Mouse (Mus musculus) CH12.LX (cell line): ENCODE data around the gene Rrp12. TPM values are rescaled to one million over a fixed set of nuclear protein-coding genes. Genes with fewer than 3 reads are reported as not detected.

Source experiments
- DNase-seq: peaks from one replicate; pipeline ENCODE4 v3.0.0-alpha.2; 2013; ENCODE audit errors: extremely low read depth
- H3K27ac ChIP-seq: 2 replicates; pipeline ENCODE4 v1.5.1; 2012; ENCODE audit warnings: low read depth, mild to moderate bottlenecking, control low read depth, moderate library complexity; ENCODE audit not compliant: insufficient read depth
- H3K27me3 ChIP-seq: replicated peaks from 2 replicates; pipeline ENCODE3; 2012; ENCODE audit warnings: inconsistent platforms
- H3K36me3 ChIP-seq, 2 experiments: replicated peaks in 1 of 2; 2 replicates each; pipeline versions ENCODE3 to v1.6.1; 2012; ENCODE audit warnings: inconsistent platforms in 1 of 2, low read length in 1 of 2, mild to moderate bottlenecking in 1 of 2, mixed read lengths in 1 of 2, moderate library complexity in 1 of 2; ENCODE audit not compliant: control insufficient read depth in 1 of 2, insufficient read depth in 1 of 2
- H3K4me1 ChIP-seq, 2 experiments: 2 replicates each; pipeline ENCODE4 v1.6.1; 2012; ENCODE audit warnings: inconsistent platforms in 1 of 2, moderate library complexity in 1 of 2; ENCODE audit not compliant: insufficient read depth in 2 of 2, control insufficient read depth in 1 of 2
- H3K4me2 ChIP-seq: 2 replicates; pipeline ENCODE4 v1.6.1; 2012; ENCODE audit warnings: low read depth, mild to moderate bottlenecking, control low read depth; ENCODE audit not compliant: poor library complexity, insufficient read depth, severe bottlenecking
- H3K4me3 ChIP-seq, 3 experiments: fragments of 150-350 bp in 1 of 3; sonication (generic) in 1 of 3; replicated peaks in 1 of 3; 2 replicates each; pipeline versions ENCODE3 to v1.5.1; 2011 to 2012; ENCODE audit warnings: low read depth in 2 of 3, low read length in 2 of 3, mild to moderate bottlenecking in 2 of 3, moderate library complexity in 2 of 3, control low read depth in 1 of 3, improper control_type of control experiment in 1 of 3, inconsistent platforms in 1 of 3, mixed read lengths in 1 of 3; ENCODE audit not compliant: poor library complexity in 1 of 3
- H3K79me2 ChIP-seq: replicated peaks from 2 replicates; pipeline ENCODE4 v1.6.1; 2012; ENCODE audit warnings: mild to moderate bottlenecking, moderate library complexity; ENCODE audit not compliant: control insufficient read depth, poor library complexity, insufficient read depth, severe bottlenecking; ENCODE audit errors: extremely low read depth
- H3K9ac ChIP-seq: 2 replicates; pipeline ENCODE4 v1.6.1; 2012; ENCODE audit warnings: low read depth, mild to moderate bottlenecking, control low read depth, moderate library complexity; ENCODE audit not compliant: insufficient read depth
- H3K9me3 ChIP-seq: replicated peaks from 2 replicates; pipeline ENCODE3; 2012; ENCODE audit warnings: low read length, inconsistent platforms, mixed read lengths
- CHD1 ChIP-seq: IDR thresholded peaks from 2 replicates; pipeline ENCODE4 v1.6.1; 2012; ENCODE audit warnings: low read depth, low read length, improper control_type of control experiment, inconsistent platforms
- CHD2 ChIP-seq: IDR thresholded peaks from 2 replicates; pipeline ENCODE4 v1.6.1; 2011; ENCODE audit warnings: low read length, improper control_type of control experiment
- CTCF ChIP-seq, 2 experiments: IDR thresholded peaks in 1 of 2; conservative IDR thresholded peaks in 1 of 2; 2 replicates each; pipeline ENCODE4 v1.5.1; 2011 to 2012; ENCODE audit warnings: low read depth in 2 of 2, low read length in 2 of 2, improper control_type of control experiment in 1 of 2, inconsistent platforms in 1 of 2, mild to moderate bottlenecking in 1 of 2, moderate library complexity in 1 of 2
- E2F4 ChIP-seq: IDR thresholded peaks from 2 replicates; pipeline ENCODE4 v1.6.1; 2011; ENCODE audit warnings: low read depth, low read length, improper control_type of control experiment; ENCODE audit not compliant: insufficient replicate concordance
- ELF1 ChIP-seq: IDR thresholded peaks from 2 replicates; pipeline ENCODE4 v1.6.1; 2014; ENCODE audit warnings: low read depth, mild to moderate bottlenecking, inconsistent platforms, low read length, improper control_type of control experiment
- ETS1 ChIP-seq: conservative IDR thresholded peaks from 2 replicates; pipeline ENCODE4 v1.6.1; 2012; ENCODE audit warnings: low read depth, mild to moderate bottlenecking, inconsistent platforms, low read length, improper control_type of control experiment, moderate library complexity
- GABPA ChIP-seq: IDR thresholded peaks from 2 replicates; pipeline ENCODE4 v1.6.1; 2012; ENCODE audit warnings: low read depth, low read length, improper control_type of control experiment, inconsistent platforms; ENCODE audit not compliant: insufficient replicate concordance
- HCFC1 ChIP-seq: IDR thresholded peaks from 2 replicates; pipeline ENCODE4 v1.6.1; 2012; ENCODE audit warnings: low read depth, mild to moderate bottlenecking, inconsistent platforms, low read length, improper control_type of control experiment
- JUN ChIP-seq: IDR thresholded peaks from 2 replicates; pipeline ENCODE4 v1.6.1; 2011; ENCODE audit warnings: low read depth, mild to moderate bottlenecking, low read length, improper control_type of control experiment, moderate library complexity; ENCODE audit not compliant: insufficient read depth
- KAT2A ChIP-seq: IDR thresholded peaks from 2 replicates; pipeline ENCODE4 v1.6.1; 2012; ENCODE audit warnings: low read length, improper control_type of control experiment, inconsistent platforms; ENCODE audit not compliant: insufficient replicate concordance
- MEF2A ChIP-seq: IDR thresholded peaks from 2 replicates; pipeline ENCODE4 v1.6.1; 2014; ENCODE audit warnings: low read depth, mild to moderate bottlenecking, inconsistent platforms, low read length, improper control_type of control experiment, borderline replicate concordance
- NELFE ChIP-seq: IDR thresholded peaks from 2 replicates; pipeline ENCODE4 v1.6.1; 2011; ENCODE audit warnings: low read depth, low read length, improper control_type of control experiment
- POLR2AphosphoS2 ChIP-seq: IDR thresholded peaks from 2 replicates; pipeline ENCODE4 v1.6.1; 2011; ENCODE audit warnings: low read depth, low read length, improper control_type of control experiment
- RAD21 ChIP-seq: IDR thresholded peaks from 2 replicates; pipeline ENCODE4 v1.6.1; 2011; ENCODE audit warnings: low read depth, mild to moderate bottlenecking, low read length, improper control_type of control experiment, moderate library complexity
- RCOR1 ChIP-seq: conservative IDR thresholded peaks from 2 replicates; pipeline ENCODE4 v1.6.1; 2012; ENCODE audit warnings: low read depth, mild to moderate bottlenecking, inconsistent platforms, low read length, improper control_type of control experiment
- SMC3 ChIP-seq: IDR thresholded peaks from 2 replicates; pipeline ENCODE4 v1.6.1; 2011; ENCODE audit warnings: low read depth, low read length, improper control_type of control experiment
- USF2 ChIP-seq: conservative IDR thresholded peaks from 2 replicates; pipeline ENCODE4 v1.6.1; 2011; ENCODE audit warnings: low read depth, low read length, improper control_type of control experiment
- ZC3H11A ChIP-seq: IDR thresholded peaks from 2 replicates; pipeline ENCODE4 v1.6.1; 2012; ENCODE audit warnings: low read depth, mild to moderate bottlenecking, inconsistent platforms, low read length, improper control_type of control experiment
- ZKSCAN1 ChIP-seq: IDR thresholded peaks from 2 replicates; pipeline ENCODE4 v1.6.1; 2012; ENCODE audit warnings: low read depth, inconsistent platforms, low read length, improper control_type of control experiment, borderline replicate concordance
- dilution Hi-C: fragments of 300-500 bp; cut with MboI; formaldehyde crosslinking; loops from 2 replicates; pipeline ENCODE4 v1.14.3; 2020; ENCODE audit warnings: low sequenced_read_pairs; ENCODE audit not compliant: extremely low pct_unique_long_range_greater_than_20kb, extremely low pct_ligation_motif_present
- in situ Hi-C: fragments of 300-500 bp; cut with MboI; formaldehyde crosslinking; loops from 3 replicates; pipeline ENCODE4 v1.14.3; 2019; ENCODE audit warnings: low sequenced_read_pairs, low pct_ligation_motif_present, low pct_unique_long_range_greater_than_20kb, mixed read lengths
- polyA plus RNA-seq: library from polyadenylated mRNA; unstranded; fragments of >175 nt; gene quantifications from 2 replicates; pipeline ENCODE4 v1.2.1, GENCODE M21; 2012; ENCODE audit warnings: low read depth; ENCODE audit not compliant: insufficient read length
- total RNA-seq, 2 experiments: library from RNA; depleted of rRNA; stranded (reverse); fragments of 300-350 nt in 1 of 2; fragments of >200 nt in 1 of 2; gene quantifications; 2 replicates each; pipeline ENCODE4 v1.2.3; 2012 to 2014

Rrp12 gene
- total and polyA plus RNA-seq, 3 experiments = 20.1 to 64.3 (median 42.5) TPM

DNA sequence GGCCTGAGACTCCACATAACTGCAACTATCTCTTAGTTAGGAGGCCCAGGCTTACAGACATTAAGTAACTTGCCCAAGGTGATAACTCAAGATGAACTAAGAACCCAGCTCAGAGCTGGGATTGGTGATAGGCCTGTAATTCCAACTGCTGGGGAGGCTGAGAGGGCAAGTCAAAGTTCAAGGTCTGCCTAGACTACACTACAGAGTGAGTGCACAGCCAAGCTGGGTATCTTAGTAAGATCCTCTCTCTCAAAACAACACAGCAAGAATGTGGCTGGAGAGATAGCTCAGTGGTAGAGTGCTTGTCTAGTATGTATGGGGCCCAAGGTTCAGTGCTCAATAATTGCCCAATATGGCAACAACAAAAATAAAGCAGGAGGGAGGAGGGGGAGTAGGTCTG is 7.8 kb downstream of the Rrp12 start:
- no peak overlapping the region for H3K4me3 ChIP-seq
- H3K27me3 ChIP-seq = no peaks in the 10 kb centered on the region
- H3K4me2 ChIP-seq = no peak overlapping the region
- in situ Hi-C loops (no loop called here), dilution Hi-C loops (no loop called here)
- no peak overlapping the region for H3K27ac ChIP-seq
- no peak for DNase-seq
- no peaks in the 10 kb centered on the region for H3K4me1 ChIP-seq
- no peaks in the 10 kb centered on the region for H3K79me2 ChIP-seq
- H3K9ac ChIP-seq = no peak overlapping the region
- H3K36me3 ChIP-seq = peaks cover 79 to 94% of the 10 kb centered on the region in 2 experiments
- H3K9me3 ChIP-seq = no peaks in the 10 kb centered on the region
- TF ChIP-seq KAT2A (no peak), ZKSCAN1 (no peak), MEF2A (no peak), E2F4 (no peak), NELFE (no peak), RCOR1 (no peak), ETS1 (no peak), JUN (no peak), POLR2AphosphoS2 (no peak), SMC3 (no peak), CTCF (conservative IDR thresholded peaks at IDR 0.05 in 1 of 2, IDR thresholded peaks at IDR 0.05 in 1 of 2; ENCODE audit: low read depth in 2 of 2, low read length in 2 of 2) (no peak), CHD1 (no peak), CHD2 (no peak), ELF1 (no peak)

GRCm38 (mm10) chr19:41883882-41884281 is 12.1 kb downstream of the Rrp12 start:
- no peak overlapping the region for H3K4me2 ChIP-seq
- no peak overlapping the region for H3K9ac ChIP-seq
- H3K4me3 ChIP-seq = no peak overlapping the region
- H3K9me3 ChIP-seq = no peaks in the 10 kb centered on the region
- DNase-seq = no peak
- dilution Hi-C loops (no loop called here), in situ Hi-C loops (no loop called here)
- no peaks in the 10 kb centered on the region for H3K4me1 ChIP-seq
- no peaks in the 10 kb centered on the region for H3K27me3 ChIP-seq
- H3K79me2 ChIP-seq = no peaks in the 10 kb centered on the region
- TF ChIP-seq ZC3H11A (no peak), USF2 (no peak), ETS1 (no peak), HCFC1 (no peak), ZKSCAN1 (no peak), RAD21 (no peak), GABPA (no peak)
- TF ChIP-seq, all 38 proteins: peak for 0
- Histone ChIP-seq H3K36me3 (peaks cover 79 to 97% of the 10 kb centered on the region in 2 experiments), H3K27ac (no peak overlapping the region)
